ENCODE assay signal across 7 mouse cellular contexts in the genomic region with DNA sequence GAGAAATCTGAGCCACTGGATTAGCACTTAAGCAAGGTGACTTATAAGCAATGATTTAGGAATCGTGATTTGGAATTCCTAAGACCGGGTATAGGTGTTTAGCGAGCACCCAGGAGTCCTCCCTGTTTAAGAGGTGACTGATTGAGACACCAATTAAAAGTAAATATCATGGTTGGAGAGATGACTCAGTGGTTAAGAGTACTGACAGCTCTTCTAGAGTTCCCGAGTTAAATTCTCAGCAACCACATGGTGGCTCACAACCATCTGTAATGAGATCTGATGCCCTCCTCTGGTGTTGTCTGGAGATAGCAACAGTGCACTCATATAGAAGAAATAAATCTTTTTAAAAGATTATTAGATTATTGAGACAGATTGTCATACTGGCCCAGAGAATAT. TPM values are rescaled to one million over a fixed set of nuclear protein-coding genes. Genes with fewer than 3 reads are reported as not detected.
DNase-seq lines count a peak whose midpoint lies in the region; ATAC-seq and TF ChIP-seq lines count a peak whose summit lies in the region.
"Not testable (repeated sequence)": the region's sequence is repeated elsewhere in the genome, so short reads cannot be mapped to it uniquely, and the experiment has no call there.

No protein-coding gene starts in this region.

- not testable (repeated sequence) for H3K4me1 ChIP-seq in embryonic facial prominence, embryonic 12.5 days; heart, adult 2 months (ENCODE audit: control insufficient read depth, insufficient read depth, low read length); hindbrain, postnatal 0 days (ENCODE audit: insufficient read depth, low read length); limb, embryonic 12.5 days (replicated peaks)
- peaks cover 15% of the 10 kb centered on the region for H3K4me1 ChIP-seq in neural tube, embryonic 15.5 days

- H3K9me3 ChIP-seq in embryonic facial prominence, embryonic 12.5 days; hindbrain, postnatal 0 days (ENCODE audit: low read length); limb, embryonic 12.5 days; neural tube, embryonic 15.5 days (replicated peaks): not testable (repeated sequence)

- not testable (repeated sequence) for TF ChIP-seq EP300 in heart, adult 2 months (IDR thresholded peaks at IDR 0.05; ENCODE audit: insufficient read depth, low read depth, low read length)

- H3K4me2 ChIP-seq in embryonic facial prominence, embryonic 12.5 days (replicated peaks): peak overlapping the region; percentile 76
- peak overlapping the region; percentile 78 for H3K4me2 ChIP-seq in hindbrain, postnatal 0 days (ENCODE audit: low read depth, low read length)
- peak overlapping the region; percentile 70 for H3K4me2 ChIP-seq in limb, embryonic 12.5 days
- peak overlapping the region; percentile 77 for H3K4me2 ChIP-seq in neural tube, embryonic 15.5 days

- peak; percentile 46 for DNase-seq in Muller cell, postnatal 12 days (ENCODE audit: inconsistent ontology term)
- not testable (repeated sequence) for DNase-seq in heart, adult 2 months
- DNase-seq in hindbrain, postnatal 0 days (ENCODE audit: low spot score): peak; percentile 9

- not testable (repeated sequence) for ATAC-seq in embryonic facial prominence, embryonic 12.5 days (ENCODE audit: insufficient number of reproducible peaks, insufficient read depth, low FRiP score, low TSS enrichment); limb, embryonic 12.5 days (ENCODE audit: insufficient number of reproducible peaks, insufficient read depth, low FRiP score, low TSS enrichment, low read depth)
- ATAC-seq in hindbrain, postnatal 0 days: peak; percentile 11; the same call in 1 of the 2 replicates
- ATAC-seq in neural tube, embryonic 15.5 days (ENCODE audit: low FRiP score): peak; percentile 27

- TF ChIP-seq POLR2A in heart, adult 2 months (IDR thresholded peaks at IDR 0.05; ENCODE audit: insufficient read depth, low read depth, low read length): not testable (repeated sequence)

- peak overlapping the region; percentile 76 for H3K4me3 ChIP-seq in embryonic facial prominence, embryonic 12.5 days
- H3K4me3 ChIP-seq in heart, adult 2 months: peak overlapping the region; percentile 57
- peak overlapping the region; percentile 70 for H3K4me3 ChIP-seq in hindbrain, postnatal 0 days (ENCODE audit: low read length)
- H3K4me3 ChIP-seq in limb, embryonic 12.5 days (replicated peaks): peak overlapping the region; percentile 90
- peak overlapping the region; percentile 84 for H3K4me3 ChIP-seq in macrophage (ENCODE audit: inconsistent target)
- H3K4me3 ChIP-seq in neural tube, embryonic 15.5 days (replicated peaks): peak overlapping the region; percentile 92

- H3K9ac ChIP-seq in embryonic facial prominence, embryonic 12.5 days: peak overlapping the region; percentile 78
- peak overlapping the region; percentile 71 for H3K9ac ChIP-seq in heart, adult 2 months (ENCODE audit: low read depth, low read length)
- H3K9ac ChIP-seq in hindbrain, postnatal 0 days (replicated peaks; ENCODE audit: low read length): peak overlapping the region; percentile 57
- peak overlapping the region; percentile 84 for H3K9ac ChIP-seq in limb, embryonic 12.5 days (replicated peaks)
- peak overlapping the region; percentile 79 for H3K9ac ChIP-seq in neural tube, embryonic 15.5 days (replicated peaks)

- peak; percentile 52 for TF ChIP-seq CTCF in heart, adult 2 months (IDR thresholded peaks at IDR 0.05)
- TF ChIP-seq CTCF in hindbrain, postnatal 0 days (IDR thresholded peaks at IDR 0.05; ENCODE audit: low read depth): peak; percentile 59

- H3K27ac ChIP-seq in embryonic facial prominence, embryonic 12.5 days: 0 out of 2 replicates have a peak overlapping the region, but pooled peaks have one; percentile 12
- peak overlapping the region; percentile 78 for H3K27ac ChIP-seq in heart, adult 2 months
- peak overlapping the region; percentile 67; the same call in 1 of the 2 replicates for H3K27ac ChIP-seq in hindbrain, postnatal 0 days
- peak overlapping the region; percentile 73; the same call in 1 of the 2 replicates for H3K27ac ChIP-seq in limb, embryonic 12.5 days
- H3K27ac ChIP-seq in macrophage: peak overlapping the region; percentile 67
- H3K27ac ChIP-seq in neural tube, embryonic 15.5 days (replicated peaks): peak overlapping the region; percentile 81

- intact Hi-C loops in heart, adult 2 months (cut with DNase I): loop anchor here (2.0 to 5.0 kb wide), 3 partner anchors 41 to 311 kb away; a partner anchor contains a TSS

- H3K36me3 ChIP-seq in embryonic facial prominence, embryonic 12.5 days: peaks cover 42% of the 10 kb centered on the region
- H3K36me3 ChIP-seq in heart, adult 2 months (ENCODE audit: control insufficient read depth, insufficient read depth, low read length): not testable (repeated sequence)
- H3K36me3 ChIP-seq in hindbrain, postnatal 0 days (ENCODE audit: insufficient read depth, low read length): peaks cover 16% of the 10 kb centered on the region
- H3K36me3 ChIP-seq in limb, embryonic 12.5 days: peaks cover 41% of the 10 kb centered on the region
- H3K36me3 ChIP-seq in macrophage (ENCODE audit: inconsistent target): peaks cover 19% of the 10 kb centered on the region; the same call in 1 of the 2 replicates
- peaks cover 35% of the 10 kb centered on the region for H3K36me3 ChIP-seq in neural tube, embryonic 15.5 days

- 11% methylated on average over 4 of the region's 4 CpGs for WGBS in embryonic facial prominence, embryonic 12.5 days
- 2% methylated on average over 4 of the region's 4 CpGs for WGBS in heart, adult 2 months
- 9% methylated on average over 4 of the region's 4 CpGs for WGBS in hindbrain, postnatal 0 days
- WGBS in limb, embryonic 12.5 days: 11% methylated on average over 4 of the region's 4 CpGs
- WGBS in macrophage (ENCODE audit: missing documents): 6% methylated on average over 4 of the region's 4 CpGs
- WGBS in neural tube, embryonic 15.5 days: 15% methylated on average over 4 of the region's 4 CpGs

- not testable (repeated sequence) for H3K27me3 ChIP-seq in embryonic facial prominence, embryonic 12.5 days; heart, adult 2 months (ENCODE audit: control insufficient read depth, insufficient read depth, low read length); hindbrain, postnatal 0 days (ENCODE audit: insufficient read depth, low read length); limb, embryonic 12.5 days; neural tube, embryonic 15.5 days (replicated peaks)

- H3K79me2 ChIP-seq in heart, adult 2 months (replicated peaks; ENCODE audit: control insufficient read depth, insufficient read depth, low read length): not testable (repeated sequence)
- peaks cover 19% of the 10 kb centered on the region for H3K79me2 ChIP-seq in macrophage (ENCODE audit: inconsistent target)

RNA-seq across cellular contexts. Expression of a gene that starts 7.2 kb away (rescaled TPM):
- polyA plus RNA-seq in embryonic facial prominence, embryonic 12.5 days (2016; fragmentation: Nextera tagmentation; extraction: Ambion mirVana): 111 and 118 TPM in 2 replicates
- total RNA-seq in heart, adult 2 months (2021): 100 to 1,000 TPM; 105 to 110 TPM
- 52.1 and 60.7 TPM in 2 replicates for polyA plus RNA-seq in heart, adult 2 months (2012; rRNA removed)
- total RNA-seq in hindbrain, postnatal 0 days (2014; rRNA removed): 7.5 and 10.1 TPM in 2 replicates
- 92.2 and 101 TPM in 2 replicates for polyA plus RNA-seq in hindbrain, postnatal 0 days (2015; fragmentation: Nextera tagmentation; extraction: Ambion mirVana)
- polyA plus RNA-seq in limb, embryonic 12.5 days (2016; fragmentation: Nextera tagmentation; extraction: Ambion mirVana): 141 and 147 TPM in 2 replicates
- total RNA-seq in macrophage (2018; cell fraction: chromatin; rRNA removed): 10 to 100 TPM in 1 of 26 experiments, 1 to 10 TPM in 24, under 1 TPM in 1; 0.79 to 12.5 (median 4.1) TPM
- total RNA-seq in macrophage (2018; cell fraction: cytosol; rRNA removed): 10 to 100 TPM; 45.0 to 83.7 (median 64.0) TPM
- total RNA-seq in macrophage (2018; cell fraction: nucleus; rRNA removed): 10 to 100 TPM in 14 of 26 experiments, 1 to 10 TPM in 12; 4.2 to 15.2 (median 10.2) TPM
- 30.7 to 70.1 TPM (median 68.5 TPM) in 3 replicates for polyA plus RNA-seq in macrophage (2018)
- polyA plus RNA-seq in neural tube, embryonic 15.5 days (2015; fragmentation: Nextera tagmentation; extraction: Ambion mirVana): 90.5 and 92.8 TPM in 2 replicates

Comparison
In these comparisons a context has a peak if more than half of its experiments do, and no peak if none do; other contexts are left out.
1. H3K27ac ChIP-seq: peak in every context shown above with its lines; median percentile 81 in neural tube, embryonic 15.5 days; 78 in heart, adult 2 months; 73 in limb, embryonic 12.5 days; 67 in hindbrain, postnatal 0 days; 67 in macrophage; 12 in embryonic facial prominence, embryonic 12.5 days.